Mouse (Mus musculus): ENCODE data around the gene Frmd4b.

GRCm38 (mm10) chr6:97506141-97506650 is 111.1 kb downstream of the Frmd4b start:
- TF ChIP-seq CTCF (IDR thresholded peaks at IDR 0.05; ENCODE audit: low read depth), result no peak
- no peak for TF ChIP-seq EP300 (IDR thresholded peaks at IDR 0.05; ENCODE audit: low read depth)

Measured in liver, embryonic 14.5 days (tissue).